Mouse (Mus musculus) gastrocnemius, adult 2 months (tissue): ENCODE measurements at regions not wholly inside any gene's neighbourhood (a gene's known extent, or its start where the extent isn't known, plus 50 kb on each side); places are given as distances from the start of the nearest gene placed in this dataset.

Experiments
- DNase-seq: peaks from one replicate; pipeline ENCODE4 v3.0.0; 2022
- H3K27ac ChIP-seq: fragments of 200-600 bp; 2 replicates; pipeline ENCODE4 v1.8.1; 2022; ENCODE audit warnings: mild to moderate bottlenecking
- H3K4me3 ChIP-seq: fragments of 200-600 bp; 2 replicates; pipeline ENCODE4 v1.8.1; 2022; ENCODE audit warnings: mild to moderate bottlenecking, moderate library complexity
- CTCF ChIP-seq: fragments of 200-600 bp; IDR thresholded peaks from 2 replicates; pipeline ENCODE4 v1.8.1; 2022; ENCODE audit warnings: antibody characterized with exemption, mild to moderate bottlenecking, moderate library complexity
- intact Hi-C: fragments of 180-260 bp; cut with DNase I; formaldehyde crosslinking; loops from one replicate; pipeline ENCODE4 v1.15.1; 2025

- DNase-seq: no peak
- Histone ChIP-seq H3K4me3 (no peak overlapping the region), H3K27ac (no peak overlapping the region)
- no peak for TF ChIP-seq CTCF
- intact Hi-C loops: loop anchor here (5.0 kb wide), 1 partner anchor 38 kb away; no protein-coding TSS in a partner anchor
These were observed 1140.1 kb upstream of the Gulo start for GRCm38 (mm10) chr14:67149091-67149490.

- H3K27ac ChIP-seq: peak overlapping the region; percentile 75
- TF ChIP-seq CTCF: no peak
- H3K4me3 ChIP-seq: peak overlapping the region; percentile 64
- intact Hi-C loops: loop anchor here (5.0 kb wide), 1 partner anchor 41 kb away; no protein-coding TSS in a partner anchor
- DNase-seq: peak; percentile 34
These were observed 1137.6 kb upstream of the Gulo start for GRCm38 (mm10) chr14:67146602-67147001.

- intact Hi-C loops: loop anchor here (5.0 kb wide), 1 partner anchor 42 kb away; no protein-coding TSS in a partner anchor
- no peak for TF ChIP-seq CTCF
- no peak overlapping the region for H3K4me3 ChIP-seq
These were observed 1136.0 kb upstream of the Gulo start for GRCm38 (mm10) chr14:67145046-67145445.

GRCm38 (mm10) chr14:67144461-67144985, 1135.5 kb upstream of the Gulo start:
- Histone ChIP-seq H3K27ac (no peak overlapping the region), H3K4me3 (no peak overlapping the region)
- no peak for DNase-seq
- TF ChIP-seq CTCF: no peak
- intact Hi-C loops: no loop called here

More at GRCm38 (mm10) chr14:67145046-67145445, 1136.0 kb upstream of the Gulo start:
- no peak for DNase-seq
- no peak overlapping the region for H3K27ac ChIP-seq

- no peak for TF ChIP-seq CTCF
- intact Hi-C loops: no loop called here
- H3K4me3 ChIP-seq: no peak overlapping the region
- no peak overlapping the region for H3K27ac ChIP-seq
- DNase-seq: no peak
These were observed 1134.8 kb upstream of the Gulo start for GRCm38 (mm10) chr14:67143826-67144225.

- no peak overlapping the region for H3K27ac ChIP-seq
- intact Hi-C loops: no loop called here
- TF ChIP-seq CTCF: no peak
These were observed 1133.7 kb upstream of the Gulo start for GRCm38 (mm10) chr14:67142556-67143250.

GRCm38 (mm10) chr14:67141581-67142441, 1132.8 kb upstream of the Gulo start:
- Histone ChIP-seq H3K27ac (peak overlapping the region; percentile 59), H3K4me3 (peak overlapping the region; percentile 62)
- intact Hi-C loops: no loop called here
- TF ChIP-seq CTCF: no peak
- no peak for DNase-seq

More at GRCm38 (mm10) chr14:67142556-67143250, 1133.7 kb upstream of the Gulo start:
- DNase-seq: no peak
- H3K4me3 ChIP-seq: no peak overlapping the region

- DNase-seq: no peak
- no peak for TF ChIP-seq CTCF
- intact Hi-C loops: no loop called here
- Histone ChIP-seq H3K27ac (peak overlapping the region; percentile 28; the same call in 1 of the 2 replicates), H3K4me3 (peak overlapping the region; percentile 62)
These were observed 1132.1 kb upstream of the Gulo start for GRCm38 (mm10) chr14:67141151-67141550.

- no peak for TF ChIP-seq CTCF
- no peak for DNase-seq
- no peak overlapping the region for H3K4me3 ChIP-seq
- intact Hi-C loops: no loop called here
- no peak overlapping the region for H3K27ac ChIP-seq
These were observed 1130.7 kb upstream of the Gulo start for GRCm38 (mm10) chr14:67139674-67140073.

- no peak overlapping the region for H3K27ac ChIP-seq
- intact Hi-C loops: no loop called here
- TF ChIP-seq CTCF: no peak
- no peak overlapping the region for H3K4me3 ChIP-seq
- DNase-seq: no peak
These were observed 1130.1 kb upstream of the Gulo start for GRCm38 (mm10) chr14:67139152-67139551.

- TF ChIP-seq CTCF: no peak
- intact Hi-C loops: no loop called here
- H3K4me3 ChIP-seq: no peak overlapping the region
- DNase-seq: no peak
- H3K27ac ChIP-seq: peak overlapping the region; percentile 13; the same call in 1 of the 2 replicates
These were observed 1127.1 kb upstream of the Gulo start for GRCm38 (mm10) chr14:67136141-67136498.

- Histone ChIP-seq H3K4me3 (peak overlapping the region; percentile 47), H3K27ac (peak overlapping the region; percentile 68)
- intact Hi-C loops: no loop called here
- peak; percentile 34; the same call in 1 of the 2 replicates for TF ChIP-seq CTCF
- peak; percentile 69 for DNase-seq
These were observed 1126.5 kb upstream of the Gulo start for GRCm38 (mm10) chr14:67135221-67136140.
